Comparison of ENCODE assay signal across 10 mouse cellular contexts in the genomic region with DNA sequence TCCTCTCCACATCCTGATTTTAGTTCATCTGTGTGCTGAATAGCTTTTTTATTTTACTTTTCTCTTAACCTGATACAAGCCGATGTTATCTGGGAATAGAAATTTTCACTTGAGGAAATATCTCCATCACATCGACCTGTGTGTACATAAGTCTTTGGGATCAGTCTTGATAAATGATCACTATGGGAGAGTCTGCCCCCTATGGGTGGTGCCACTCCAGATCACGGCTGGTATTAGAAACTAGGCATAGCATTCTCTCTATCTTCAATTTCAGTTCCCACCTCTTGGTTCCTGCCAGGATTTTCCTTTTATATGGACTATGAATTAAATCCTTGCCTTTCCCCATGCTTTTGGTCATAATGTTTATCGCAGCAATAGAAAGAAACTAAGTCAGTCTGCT. TPM values are rescaled to one million over a fixed set of nuclear protein-coding genes. Genes with fewer than 3 reads are reported as not detected.
DNase-seq lines count a peak whose midpoint lies in the region; ATAC-seq and TF ChIP-seq lines count a peak whose summit lies in the region.
"Had no signal": no experiment of that assay in that cellular context is flagged by ENCODE, and none has a peak within 500 bp of the region (broad histone marks: within the 10 kb centered on the region; RNA-seq: fewer than 3 reads in every experiment).

No protein-coding gene starts in this region.

- no peaks in the 10 kb centered on the region for H3K9me3 ChIP-seq in intestine, postnatal 0 days (ENCODE audit: control insufficient read depth)
- H3K9me3 ChIP-seq in intestine, embryonic 15.5 days: no peaks in the 10 kb centered on the region
- H3K9me3 ChIP-seq: megakaryocyte, embryonic 14.5 days had no signal

- peak; percentile 51 for TF ChIP-seq CTCF in intestine, postnatal 0 days (IDR thresholded peaks at IDR 0.05; ENCODE audit: low read depth)

- H3K4me1 ChIP-seq in intestine, postnatal 0 days (replicated peaks; ENCODE audit: control insufficient read depth, insufficient read depth, low read length): no peaks in the 10 kb centered on the region
- no peaks in the 10 kb centered on the region for H3K4me1 ChIP-seq in intestine, embryonic 15.5 days (replicated peaks)
- H3K4me1 ChIP-seq: megakaryocyte, embryonic 14.5 days had no signal

- no peaks in the 10 kb centered on the region for H3K27me3 ChIP-seq in intestine, postnatal 0 days (replicated peaks; ENCODE audit: control insufficient read depth, insufficient read depth, low read length)
- H3K27me3 ChIP-seq in intestine, embryonic 15.5 days (replicated peaks): no peaks in the 10 kb centered on the region
- H3K27me3 ChIP-seq: megakaryocyte, embryonic 14.5 days had no signal

- DNase-seq in urinary bladder, postnatal 14 days (ENCODE audit: low spot score): peak; percentile 18
- DNase-seq in urinary bladder, postnatal 4 days (ENCODE audit: low spot score in 2 of 2): no peak
- peak; percentile 15 for DNase-seq in embryo, embryonic 11 days
- no peak for DNase-seq in thymus, postnatal 10 days (ENCODE audit: low spot score in 2 of 2)
- no peak for DNase-seq in layer of hippocampus, adult 11-12 months (ENCODE audit: low spot score)
- no peak for DNase-seq in ovary, postnatal 14 days (ENCODE audit: low spot score)
- DNase-seq: cerebellum, adult 9-11 months had no signal

- ATAC-seq in intestine, postnatal 0 days: no peak
- no peak for ATAC-seq in intestine, embryonic 15.5 days

- H3K4me3 ChIP-seq in intestine, postnatal 0 days (ENCODE audit: low read depth, low read length): no peak overlapping the region
- H3K4me3 ChIP-seq in intestine, embryonic 15.5 days (replicated peaks): no peak overlapping the region
- H3K4me3 ChIP-seq: megakaryocyte, embryonic 14.5 days had no signal

- no peak overlapping the region for H3K9ac ChIP-seq in intestine, postnatal 0 days (ENCODE audit: low read depth, low read length)
- no peak overlapping the region for H3K9ac ChIP-seq in intestine, embryonic 15.5 days

- no peak overlapping the region for H3K4me2 ChIP-seq in intestine, postnatal 0 days (replicated peaks; ENCODE audit: low read depth)
- H3K4me2 ChIP-seq in intestine, embryonic 15.5 days (replicated peaks): no peak overlapping the region

- 62% methylated on average over 4 of the region's 4 CpGs for WGBS in intestine, postnatal 0 days
- WGBS in intestine, embryonic 15.5 days: 76% methylated on average over 4 of the region's 4 CpGs

- no peak overlapping the region for H3K27ac ChIP-seq in intestine, postnatal 0 days (ENCODE audit: low read depth, low read length)
- H3K27ac ChIP-seq in intestine, embryonic 15.5 days: no peak overlapping the region

- H3K36me3 ChIP-seq in intestine, postnatal 0 days (ENCODE audit: control insufficient read depth, insufficient read depth): no peaks in the 10 kb centered on the region
- no peaks in the 10 kb centered on the region for H3K36me3 ChIP-seq in intestine, embryonic 15.5 days

RNA-seq across cellular contexts. Expression of gene Commd2, which starts 31.8 kb away (rescaled TPM):
- 71.0 and 72.5 TPM in 2 replicates for polyA plus RNA-seq in intestine, postnatal 0 days (2015; fragmentation: Nextera tagmentation; extraction: Ambion mirVana)
- polyA plus RNA-seq in intestine, embryonic 15.5 days (2015; fragmentation: Nextera tagmentation; extraction: Ambion mirVana): 66.1 and 79.6 TPM in 2 replicates

RNA-seq across cellular contexts. Expression of gene Wwtr1, which starts 44.0 kb away (rescaled TPM):
- 13.6 and 14.6 TPM in 2 replicates for polyA plus RNA-seq in intestine, postnatal 0 days (2015; fragmentation: Nextera tagmentation; extraction: Ambion mirVana)
- polyA plus RNA-seq in intestine, embryonic 15.5 days (2015; fragmentation: Nextera tagmentation; extraction: Ambion mirVana): 15.1 and 16.3 TPM in 2 replicates

Comparison
In these comparisons a context has a peak if more than half of its experiments do, and no peak if none do; other contexts are left out.
1. DNase-seq: peak in urinary bladder, postnatal 14 days (single experiment) and embryo, embryonic 11 days (single experiment); none in urinary bladder, postnatal 4 days (0 of 2), thymus, postnatal 10 days (0 of 2), layer of hippocampus, adult 11-12 months (single experiment) and ovary, postnatal 14 days (single experiment).